19 mouse cellular contexts compared by ENCODE assay signal in the genomic region with DNA sequence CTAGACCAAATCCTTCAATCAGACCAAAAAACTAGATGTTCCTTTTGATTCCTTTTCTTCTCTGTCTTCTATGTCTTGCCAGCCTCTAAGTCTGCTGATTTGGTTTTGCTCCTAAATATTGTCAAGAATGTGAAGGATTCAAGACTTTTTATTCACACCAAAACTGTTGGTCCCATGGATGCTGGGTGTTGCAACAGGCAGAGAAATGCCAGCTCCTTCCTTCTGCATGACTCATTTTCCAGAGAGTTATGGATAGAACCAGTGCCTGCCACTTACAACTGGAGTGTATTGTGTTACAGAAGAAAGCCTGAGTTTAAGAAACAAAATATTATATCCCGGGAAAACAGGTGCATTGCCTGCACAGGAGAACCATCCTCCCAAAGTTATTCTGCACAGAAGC.
"Had no signal": no experiment of that assay in that cellular context is flagged by ENCODE, and none has a peak within 500 bp of the region (broad histone marks: within the 10 kb centered on the region; RNA-seq: fewer than 3 reads in every experiment).

No protein-coding gene starts in this region.

- H3K9ac ChIP-seq: liver, embryonic 13.5 days; midbrain, embryonic 13.5 days; neural tube, embryonic 12.5 days; neural tube, embryonic 15.5 days; stomach, embryonic 15.5 days had no signal

- H3K4me2 ChIP-seq: liver, embryonic 13.5 days; midbrain, embryonic 13.5 days; neural tube, embryonic 12.5 days; neural tube, embryonic 15.5 days; stomach, embryonic 15.5 days had no signal

- ATAC-seq: midbrain, embryonic 13.5 days; midbrain, embryonic 16.5 days had no signal

- H3K27me3 ChIP-seq: liver, embryonic 13.5 days; megakaryocyte, embryonic 14.5 days; midbrain, embryonic 13.5 days; neural tube, embryonic 12.5 days; neural tube, embryonic 15.5 days; stomach, embryonic 15.5 days had no signal

- H3K4me3 ChIP-seq: left cerebral cortex, adult 2 months; liver, embryonic 13.5 days; megakaryocyte, embryonic 14.5 days; midbrain, embryonic 10.5 days; midbrain, embryonic 13.5 days; neural tube, embryonic 12.5 days; neural tube, embryonic 15.5 days; stomach, embryonic 15.5 days had no signal

- H3K27ac ChIP-seq: kidney, postnatal 0 days; left cerebral cortex, adult 2 months; liver, embryonic 13.5 days; midbrain, embryonic 10.5 days; midbrain, embryonic 13.5 days; neural tube, embryonic 12.5 days; neural tube, embryonic 15.5 days; stomach, embryonic 15.5 days had no signal

- DNase-seq: kidney, adult 2 months; kidney, postnatal 25 days; layer of hippocampus, postnatal 36 days; liver, embryonic 13.5 days; lung, adult 2 months; lung, postnatal 36 days; right cerebral cortex, adult 18-20 months; right cerebral cortex, postnatal 25 days; spleen, adult 18-20 months; thymus, postnatal 25 days had no signal

- H3K36me3 ChIP-seq: liver, embryonic 13.5 days; midbrain, embryonic 10.5 days; midbrain, embryonic 13.5 days; neural tube, embryonic 12.5 days; neural tube, embryonic 15.5 days; stomach, embryonic 15.5 days had no signal

- H3K4me1 ChIP-seq: liver, embryonic 13.5 days; megakaryocyte, embryonic 14.5 days; neural tube, embryonic 15.5 days had no signal

- H3K9me3 ChIP-seq: liver, embryonic 13.5 days; midbrain, embryonic 10.5 days; midbrain, embryonic 13.5 days; neural tube, embryonic 12.5 days; neural tube, embryonic 15.5 days; stomach, embryonic 15.5 days had no signal
